Mouse (Mus musculus): ENCODE measurements around the gene Alox12b. TPM values are rescaled to one million over a fixed set of nuclear protein-coding genes. Genes with fewer than 3 reads are reported as not detected.
A peak's percentile ranks its signal among the peaks of the same experiment; 100 is the strongest.

The Alox12b gene
- polyA plus RNA-seq, 1 experiment from 2014 or later = 0.59 TPM

DNA sequence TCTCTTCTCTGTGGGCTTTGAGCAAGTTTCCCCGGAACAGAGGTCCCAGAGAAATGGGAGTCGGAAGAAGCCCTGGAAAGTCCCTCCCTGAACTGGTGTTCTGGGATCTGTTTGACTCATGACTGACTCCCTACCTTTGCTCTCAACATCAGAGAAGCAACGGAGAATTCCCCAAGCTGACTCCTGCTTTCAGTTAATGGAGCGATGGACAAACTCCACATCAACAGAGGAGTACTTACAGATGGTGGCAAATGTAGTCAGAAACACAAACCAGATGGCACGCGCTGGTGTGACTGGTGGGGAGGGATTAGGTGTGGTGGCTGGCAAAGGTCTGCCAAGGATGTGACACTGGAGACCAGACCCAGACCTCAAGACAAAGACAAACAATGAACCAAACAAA, 5.8 kb upstream of the Alox12b start:
- ATAC-seq (ENCODE audit: low FRiP score) (no peak), DNase-seq (ENCODE audit: low spot score) (no peak)
- Histone ChIP-seq H3K9ac (no peak overlapping the region), H3K36me3 (replicated peaks; ENCODE audit: control insufficient read depth, insufficient read depth) (no peaks in the 10 kb centered on the region), H3K4me3 (replicated peaks; ENCODE audit: low read length) (no peak overlapping the region), H3K4me1 (replicated peaks; ENCODE audit: control insufficient read depth, insufficient read depth, low read length) (peaks cover 5% of the 10 kb centered on the region; the same call in 1 of the 2 replicates), H3K27me3 (ENCODE audit: control insufficient read depth, insufficient read depth, low read length) (peaks cover 5% of the 10 kb centered on the region; the same call in 1 of the 2 replicates), H3K27ac (no peak overlapping the region), H3K9me3 (ENCODE audit: control insufficient read depth, low read length) (no peaks in the 10 kb centered on the region), H3K4me2 (replicated peaks) (peak overlapping the region; percentile 27)
- 72% methylated on average over 6 of the region's 6 CpGs for WGBS

DNA sequence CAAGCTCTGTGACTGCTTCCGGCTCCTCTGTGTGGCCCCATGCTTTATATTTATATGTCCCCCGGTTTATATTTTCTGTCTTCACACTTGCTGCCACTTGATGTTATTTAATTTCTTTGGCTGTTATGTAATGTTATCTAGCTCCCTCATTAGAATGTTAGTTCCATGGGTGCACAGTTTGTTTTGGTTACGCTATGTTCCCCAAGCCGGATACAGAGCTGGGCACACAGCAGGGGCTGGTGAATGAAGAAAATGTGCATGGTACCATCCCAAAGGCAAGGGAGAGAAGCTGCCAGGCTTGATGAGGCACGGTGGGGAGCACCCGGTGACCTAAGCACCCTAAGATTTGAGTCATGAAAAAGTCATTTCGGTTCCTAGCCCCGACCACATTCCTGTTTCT, 3.0 kb upstream of the Alox12b start:
- Histone ChIP-seq H3K4me2 (replicated peaks) (no peak overlapping the region), H3K9me3 (ENCODE audit: control insufficient read depth, low read length) (no peaks in the 10 kb centered on the region), H3K27ac (no peak overlapping the region), H3K36me3 (replicated peaks; ENCODE audit: control insufficient read depth, insufficient read depth) (no peaks in the 10 kb centered on the region), H3K27me3 (ENCODE audit: control insufficient read depth, insufficient read depth, low read length) (peaks cover 25% of the 10 kb centered on the region), H3K4me1 (replicated peaks; ENCODE audit: control insufficient read depth, insufficient read depth, low read length) (peaks cover 16% of the 10 kb centered on the region), H3K4me3 (replicated peaks; ENCODE audit: low read length) (no peak overlapping the region), H3K9ac (no peak overlapping the region)
- no peak for DNase-seq (ENCODE audit: low spot score)
- WGBS = 84% methylated on average over 8 of the region's 8 CpGs
- ATAC-seq (ENCODE audit: low FRiP score) = no peak

GRCm38 (mm10) chr11:69155351-69155750, 1.4 kb upstream of the Alox12b start:
- H3K27ac ChIP-seq = no peak overlapping the region
- no peak overlapping the region for H3K9ac ChIP-seq
- DNase-seq (ENCODE audit: low spot score) (no peak), ATAC-seq (ENCODE audit: low FRiP score) (no peak)
- no peaks in the 10 kb centered on the region for H3K9me3 ChIP-seq (ENCODE audit: control insufficient read depth, low read length)
- H3K4me2 ChIP-seq (replicated peaks) = no peak overlapping the region
- no peak overlapping the region for H3K4me3 ChIP-seq (replicated peaks; ENCODE audit: low read length)
- H3K36me3 ChIP-seq (replicated peaks; ENCODE audit: control insufficient read depth, insufficient read depth) = no peaks in the 10 kb centered on the region
- 59% methylated on average over 1 of the region's 1 CpGs for WGBS
- H3K27me3 ChIP-seq (ENCODE audit: control insufficient read depth, insufficient read depth, low read length) = peaks cover 25% of the 10 kb centered on the region
- H3K4me1 ChIP-seq (replicated peaks; ENCODE audit: control insufficient read depth, insufficient read depth, low read length) = peaks cover 16% of the 10 kb centered on the region

DNA sequence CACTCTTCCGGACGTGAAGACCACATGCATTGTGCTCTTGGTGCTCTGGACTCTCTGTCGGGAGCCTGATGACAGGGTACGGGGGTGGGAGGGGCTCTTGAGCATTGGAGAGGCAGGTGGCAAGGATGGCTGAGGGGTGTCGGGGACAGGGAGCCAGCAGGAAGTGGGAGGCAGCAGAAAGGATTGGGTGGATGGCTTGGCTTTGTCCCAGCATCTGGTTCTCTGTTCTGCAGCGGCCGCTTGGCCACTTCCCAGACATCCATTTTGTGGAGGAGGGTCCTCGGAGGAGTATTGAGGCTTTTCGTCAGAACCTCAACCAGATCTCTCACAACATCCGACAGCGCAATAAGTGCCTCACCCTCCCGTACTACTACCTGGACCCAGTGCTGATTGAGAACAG, 12.5 kb downstream of the Alox12b start:
- no peak overlapping the region for H3K4me3 ChIP-seq (replicated peaks; ENCODE audit: low read length)
- ATAC-seq (ENCODE audit: low FRiP score) (no peak), DNase-seq (ENCODE audit: low spot score) (no peak)
- H3K27ac ChIP-seq = no peak overlapping the region
- H3K4me2 ChIP-seq (replicated peaks) = no peak overlapping the region
- H3K9me3 ChIP-seq (ENCODE audit: control insufficient read depth, low read length) = no peaks in the 10 kb centered on the region
- 91% methylated on average over 12 of the region's 12 CpGs for WGBS
- H3K4me1 ChIP-seq (replicated peaks; ENCODE audit: control insufficient read depth, insufficient read depth, low read length) = no peaks in the 10 kb centered on the region
- H3K9ac ChIP-seq = no peak overlapping the region
- H3K27me3 ChIP-seq (ENCODE audit: control insufficient read depth, insufficient read depth, low read length) = no peaks in the 10 kb centered on the region
- H3K36me3 ChIP-seq (replicated peaks; ENCODE audit: control insufficient read depth, insufficient read depth) = no peaks in the 10 kb centered on the region

DNA sequence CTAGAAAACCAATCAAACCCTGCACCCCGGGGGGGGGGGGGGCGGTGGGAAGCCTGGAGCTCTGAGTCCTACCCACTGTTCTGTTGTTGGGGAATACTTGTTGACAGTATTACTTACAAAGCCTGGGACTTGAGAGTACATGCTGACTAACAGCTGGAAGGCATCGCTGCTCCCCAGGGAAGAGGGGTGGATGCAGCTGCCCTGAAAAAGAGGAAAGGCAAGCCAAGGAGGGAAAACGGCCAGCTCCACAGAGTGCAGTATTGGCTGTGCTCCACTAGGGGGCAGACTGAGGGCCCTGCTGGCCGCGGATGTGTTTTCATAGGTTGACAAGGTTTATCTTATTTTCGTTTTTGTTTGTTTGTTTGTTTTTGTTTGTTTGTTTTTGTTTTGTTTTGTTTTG, 14.8 kb downstream of the Alox12b start:
- H3K4me1 ChIP-seq (replicated peaks; ENCODE audit: control insufficient read depth, insufficient read depth, low read length) = no peaks in the 10 kb centered on the region
- no peak for ATAC-seq (ENCODE audit: low FRiP score)
- no peak overlapping the region for H3K9ac ChIP-seq
- no peaks in the 10 kb centered on the region for H3K36me3 ChIP-seq (replicated peaks; ENCODE audit: control insufficient read depth, insufficient read depth)
- H3K4me2 ChIP-seq (replicated peaks) = no peak overlapping the region
- no peaks in the 10 kb centered on the region for H3K9me3 ChIP-seq (ENCODE audit: control insufficient read depth, low read length)
- no peak overlapping the region for H3K27ac ChIP-seq
- H3K27me3 ChIP-seq (ENCODE audit: control insufficient read depth, insufficient read depth, low read length) = no peaks in the 10 kb centered on the region
- WGBS = 26% methylated on average over 7 of the region's 7 CpGs
- peak; percentile 67 for DNase-seq (ENCODE audit: low spot score)
- H3K4me3 ChIP-seq (replicated peaks; ENCODE audit: low read length) = no peak overlapping the region

- WGBS = 90% methylated on average over 2 of the region's 2 CpGs
Observed at GRCm38 (mm10) chr11:69172606-69173005, 15.8 kb downstream of the Alox12b start.

DNA sequence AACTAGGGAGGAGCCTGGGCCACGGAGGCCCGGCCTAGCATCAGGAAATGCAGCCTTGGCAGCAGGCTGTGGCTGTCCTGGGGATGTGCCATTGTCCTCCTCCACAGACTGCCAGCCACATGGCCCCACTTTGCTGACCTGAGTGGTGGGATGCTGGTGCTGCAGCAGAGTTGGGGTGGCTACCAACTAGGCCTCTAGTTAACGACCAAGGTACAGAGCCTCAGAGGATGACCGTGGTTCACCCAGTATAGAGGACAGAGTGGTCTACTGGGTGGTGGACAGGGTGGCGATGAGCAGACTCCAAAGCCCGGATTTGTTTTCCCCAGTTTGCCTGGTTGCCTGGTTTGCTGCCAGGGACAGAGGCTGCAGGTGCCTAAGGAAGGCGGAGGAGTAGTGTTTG, 17.9 kb downstream of the Alox12b start:
- Histone ChIP-seq H3K4me1 (replicated peaks; ENCODE audit: control insufficient read depth, insufficient read depth, low read length) (no peaks in the 10 kb centered on the region), H3K9ac (no peak overlapping the region), H3K36me3 (replicated peaks; ENCODE audit: control insufficient read depth, insufficient read depth) (no peaks in the 10 kb centered on the region), H3K9me3 (ENCODE audit: control insufficient read depth, low read length) (no peaks in the 10 kb centered on the region), H3K27ac (no peak overlapping the region), H3K4me2 (replicated peaks) (no peak overlapping the region), H3K27me3 (ENCODE audit: control insufficient read depth, insufficient read depth, low read length) (no peaks in the 10 kb centered on the region), H3K4me3 (replicated peaks; ENCODE audit: low read length) (no peak overlapping the region)
- ATAC-seq (ENCODE audit: low FRiP score) = no peak
- no peak for DNase-seq (ENCODE audit: low spot score)
- WGBS = 83% methylated on average over 7 of the region's 7 CpGs

More at GRCm38 (mm10) chr11:69172606-69173005, 15.8 kb downstream of the Alox12b start:
- H3K27me3 ChIP-seq (ENCODE audit: control insufficient read depth, insufficient read depth, low read length) = no peaks in the 10 kb centered on the region
- no peak overlapping the region for H3K27ac ChIP-seq
- no peaks in the 10 kb centered on the region for H3K36me3 ChIP-seq (replicated peaks; ENCODE audit: control insufficient read depth, insufficient read depth)
- no peaks in the 10 kb centered on the region for H3K4me1 ChIP-seq (replicated peaks; ENCODE audit: control insufficient read depth, insufficient read depth, low read length)
- H3K9ac ChIP-seq = no peak overlapping the region
- H3K9me3 ChIP-seq (ENCODE audit: control insufficient read depth, low read length) = no peaks in the 10 kb centered on the region
- no peak overlapping the region for H3K4me3 ChIP-seq (replicated peaks; ENCODE audit: low read length)
- H3K4me2 ChIP-seq (replicated peaks) = no peak overlapping the region
- ATAC-seq (ENCODE audit: low FRiP score) (no peak), DNase-seq (ENCODE audit: low spot score) (no peak)

- H3K4me2 ChIP-seq (replicated peaks) = no peak overlapping the region
- DNase-seq (ENCODE audit: low spot score) = no peak
- H3K27me3 ChIP-seq (ENCODE audit: control insufficient read depth, insufficient read depth, low read length) = no peaks in the 10 kb centered on the region
- H3K36me3 ChIP-seq (replicated peaks; ENCODE audit: control insufficient read depth, insufficient read depth) = no peaks in the 10 kb centered on the region
- WGBS = 81% methylated on average over 3 of the region's 3 CpGs
- H3K4me3 ChIP-seq (replicated peaks; ENCODE audit: low read length) = no peak overlapping the region
- H3K9me3 ChIP-seq (ENCODE audit: control insufficient read depth, low read length) = no peaks in the 10 kb centered on the region
- no peak for ATAC-seq (ENCODE audit: low FRiP score)
- no peak overlapping the region for H3K27ac ChIP-seq
- H3K9ac ChIP-seq = no peak overlapping the region
- no peaks in the 10 kb centered on the region for H3K4me1 ChIP-seq (replicated peaks; ENCODE audit: control insufficient read depth, insufficient read depth, low read length)
Observed at GRCm38 (mm10) chr11:69178525-69178924, 21.7 kb downstream of the Alox12b start.

- 51% methylated on average over 3 of the region's 3 CpGs for WGBS
- no peak for ATAC-seq (ENCODE audit: low FRiP score)
Observed at GRCm38 (mm10) chr11:69179512-69179911, 22.7 kb downstream of the Alox12b start.

DNA sequence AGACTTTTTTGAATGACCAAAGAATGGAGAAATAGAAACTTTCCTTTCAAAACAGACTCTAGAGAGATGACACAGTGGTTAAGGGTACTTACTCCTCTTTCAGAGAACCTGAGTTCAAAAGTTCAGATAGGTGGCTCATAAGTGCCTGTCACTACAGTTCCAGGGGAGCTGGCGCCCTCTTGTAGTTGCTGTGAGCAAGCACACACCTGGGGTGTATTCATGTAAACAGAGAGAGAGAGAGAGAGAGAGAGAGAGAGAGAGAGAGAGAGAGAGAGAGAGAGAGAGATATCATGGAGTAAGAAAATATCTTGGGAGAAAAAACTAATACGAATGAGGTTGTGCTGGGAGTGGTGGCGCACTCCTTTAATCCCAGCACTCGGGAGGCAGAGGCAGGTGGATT, 23.3 kb downstream of the Alox12b start:
- H3K27me3 ChIP-seq (ENCODE audit: control insufficient read depth, insufficient read depth, low read length) = no peaks in the 10 kb centered on the region
- no peak overlapping the region for H3K4me2 ChIP-seq (replicated peaks)
- H3K9me3 ChIP-seq (ENCODE audit: control insufficient read depth, low read length) = no peaks in the 10 kb centered on the region
- no peak for ATAC-seq (ENCODE audit: low FRiP score)
- no peak overlapping the region for H3K4me3 ChIP-seq (replicated peaks; ENCODE audit: low read length)
- WGBS = 87% methylated on average over 4 of the region's 4 CpGs
- H3K36me3 ChIP-seq (replicated peaks; ENCODE audit: control insufficient read depth, insufficient read depth) = no peaks in the 10 kb centered on the region
- H3K27ac ChIP-seq = no peak overlapping the region
- DNase-seq (ENCODE audit: low spot score) = no peak
- H3K4me1 ChIP-seq (replicated peaks; ENCODE audit: control insufficient read depth, insufficient read depth, low read length) = no peaks in the 10 kb centered on the region
- no peak overlapping the region for H3K9ac ChIP-seq

More at GRCm38 (mm10) chr11:69179512-69179911, 22.7 kb downstream of the Alox12b start:
- Histone ChIP-seq H3K4me2 (replicated peaks) (no peak overlapping the region), H3K27me3 (ENCODE audit: control insufficient read depth, insufficient read depth, low read length) (no peaks in the 10 kb centered on the region), H3K9me3 (ENCODE audit: control insufficient read depth, low read length) (no peaks in the 10 kb centered on the region), H3K4me3 (replicated peaks; ENCODE audit: low read length) (no peak overlapping the region), H3K27ac (no peak overlapping the region), H3K4me1 (replicated peaks; ENCODE audit: control insufficient read depth, insufficient read depth, low read length) (no peaks in the 10 kb centered on the region), H3K9ac (no peak overlapping the region), H3K36me3 (replicated peaks; ENCODE audit: control insufficient read depth, insufficient read depth) (no peaks in the 10 kb centered on the region)
- no peak for DNase-seq (ENCODE audit: low spot score)
